Mouse (Mus musculus) lung, embryonic 15.5 days (tissue): ENCODE data around the gene Nectin1. TPM values are rescaled to one million over a fixed set of nuclear protein-coding genes. Genes with fewer than 3 reads are reported as not detected.

Experiments
- ATAC-seq: fragments of 200-750 bp; cut with Nextera tagmentation; 2 replicates; pipeline ENCODE4 v1.8.0; 2017; ENCODE audit warnings: moderate number of reproducible peaks, borderline replicate concordance; ENCODE audit not compliant: low FRiP score, low TSS enrichment; ENCODE audit errors: extremely low read depth
- H3K27ac ChIP-seq: fragments of 300-500 bp; sonication (generic); 2 replicates; pipeline ENCODE4 v1.5.1; 2015; ENCODE audit warnings: moderate library complexity, mild to moderate bottlenecking, inconsistent platforms
- H3K27me3 ChIP-seq: fragments of 300-500 bp; sonication (generic); 2 replicates; pipeline ENCODE4 v1.6.1; 2015; ENCODE audit warnings: inconsistent platforms
- H3K36me3 ChIP-seq: fragments of 300-500 bp; sonication (generic); 2 replicates; pipeline ENCODE4 v1.6.1; 2015; ENCODE audit warnings: inconsistent platforms
- H3K4me1 ChIP-seq: fragments of 300-500 bp; sonication (generic); 2 replicates; pipeline ENCODE4 v1.6.1; 2015; ENCODE audit warnings: inconsistent platforms
- H3K4me2 ChIP-seq: fragments of 300-500 bp; sonication (generic); 2 replicates; pipeline ENCODE4 v1.6.1; 2015; ENCODE audit warnings: inconsistent platforms, mild to moderate bottlenecking, moderate library complexity
- H3K4me3 ChIP-seq: fragments of 300-500 bp; sonication (generic); 2 replicates; pipeline ENCODE4 v1.5.1; 2015; ENCODE audit warnings: mild to moderate bottlenecking, inconsistent platforms
- H3K9ac ChIP-seq: fragments of 300-500 bp; sonication (generic); 2 replicates; pipeline ENCODE4 v1.6.1; 2015; ENCODE audit warnings: inconsistent platforms
- H3K9me3 ChIP-seq: fragments of 300-500 bp; sonication (generic); 2 replicates; pipeline ENCODE4 v1.6.1; 2016; ENCODE audit warnings: inconsistent platforms
- WGBS: fragments of 180-500 bp; shearing (Covaris S2); methylation state at CpG from one replicate; pipeline ENCODE4 v1.1.7; 2015; 5-methylcytosine and 5-hydroxymethylcytosine counted together
- polyA plus RNA-seq: library from polyadenylated mRNA; unstranded; fragments of >200 nt; fragmentation: Nextera tagmentation; extraction: Ambion mirVana; gene quantifications from 2 replicates; pipeline ENCODE4 v1.2.1, GENCODE M21; 2015

Gene Nectin1
- polyA plus RNA-seq, 1 experiment from 2014 or later: 5.5 TPM

- ATAC-seq: no peak
- no peaks in the 10 kb centered on the region for H3K36me3 ChIP-seq
- no peak overlapping the region for H3K27ac ChIP-seq
- H3K4me1 ChIP-seq: peaks cover 11% of the 10 kb centered on the region; the same call in 1 of the 2 replicates
- H3K9me3 ChIP-seq: no peaks in the 10 kb centered on the region
- H3K4me3 ChIP-seq: no peak overlapping the region
- no peaks in the 10 kb centered on the region for H3K27me3 ChIP-seq
- no peak overlapping the region for H3K4me2 ChIP-seq
- no peak overlapping the region for H3K9ac ChIP-seq
- WGBS: 54% methylated on average over 4 of the region's 4 CpGs
Observed at GRCm38 (mm10) chr9:43755464-43755863, 11.7 kb downstream of the Nectin1 start.

DNA sequence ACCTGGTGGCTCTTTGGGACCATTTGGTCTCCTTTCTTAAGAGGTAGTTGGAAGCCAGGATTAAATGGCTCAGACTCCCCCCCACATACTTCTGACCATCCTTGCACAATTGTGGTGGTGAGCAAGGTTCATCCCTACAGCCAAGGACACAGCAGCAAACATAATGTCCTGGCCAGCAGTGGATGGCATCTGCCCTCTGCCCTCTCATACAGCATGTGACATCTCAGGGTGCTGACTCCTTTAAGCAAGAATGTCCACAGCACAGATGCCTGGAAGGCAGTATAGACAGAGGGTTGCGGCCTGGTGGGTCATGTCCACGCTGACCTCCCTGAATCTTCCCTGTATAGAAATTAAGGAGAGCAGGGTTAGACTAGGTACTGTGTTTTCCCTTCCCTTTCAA is 12.1 kb downstream of the Nectin1 start:
- no peak for ATAC-seq
- peaks cover 11% of the 10 kb centered on the region; the same call in 1 of the 2 replicates for H3K4me1 ChIP-seq

GRCm38 (mm10) chr9:43757225-43757624 is 13.4 kb downstream of the Nectin1 start:
- Histone ChIP-seq H3K27me3 (no peaks in the 10 kb centered on the region), H3K9ac (no peak overlapping the region), H3K36me3 (no peaks in the 10 kb centered on the region), H3K4me3 (no peak overlapping the region), H3K9me3 (no peaks in the 10 kb centered on the region), H3K4me2 (no peak overlapping the region), H3K27ac (no peak overlapping the region), H3K4me1 (peaks cover 11% of the 10 kb centered on the region; the same call in 1 of the 2 replicates)
- no peak for ATAC-seq
- WGBS: 70% methylated on average over 10 of the region's 10 CpGs

More for the DNA sequence above, 12.1 kb downstream of the Nectin1 start:
- no peak overlapping the region for H3K4me3 ChIP-seq
- H3K9me3 ChIP-seq: no peaks in the 10 kb centered on the region
- 83% methylated on average over 2 of the region's 2 CpGs for WGBS
- no peaks in the 10 kb centered on the region for H3K27me3 ChIP-seq
- no peak overlapping the region for H3K9ac ChIP-seq
- no peak overlapping the region for H3K4me2 ChIP-seq
- H3K27ac ChIP-seq: no peak overlapping the region
- no peaks in the 10 kb centered on the region for H3K36me3 ChIP-seq

DNA sequence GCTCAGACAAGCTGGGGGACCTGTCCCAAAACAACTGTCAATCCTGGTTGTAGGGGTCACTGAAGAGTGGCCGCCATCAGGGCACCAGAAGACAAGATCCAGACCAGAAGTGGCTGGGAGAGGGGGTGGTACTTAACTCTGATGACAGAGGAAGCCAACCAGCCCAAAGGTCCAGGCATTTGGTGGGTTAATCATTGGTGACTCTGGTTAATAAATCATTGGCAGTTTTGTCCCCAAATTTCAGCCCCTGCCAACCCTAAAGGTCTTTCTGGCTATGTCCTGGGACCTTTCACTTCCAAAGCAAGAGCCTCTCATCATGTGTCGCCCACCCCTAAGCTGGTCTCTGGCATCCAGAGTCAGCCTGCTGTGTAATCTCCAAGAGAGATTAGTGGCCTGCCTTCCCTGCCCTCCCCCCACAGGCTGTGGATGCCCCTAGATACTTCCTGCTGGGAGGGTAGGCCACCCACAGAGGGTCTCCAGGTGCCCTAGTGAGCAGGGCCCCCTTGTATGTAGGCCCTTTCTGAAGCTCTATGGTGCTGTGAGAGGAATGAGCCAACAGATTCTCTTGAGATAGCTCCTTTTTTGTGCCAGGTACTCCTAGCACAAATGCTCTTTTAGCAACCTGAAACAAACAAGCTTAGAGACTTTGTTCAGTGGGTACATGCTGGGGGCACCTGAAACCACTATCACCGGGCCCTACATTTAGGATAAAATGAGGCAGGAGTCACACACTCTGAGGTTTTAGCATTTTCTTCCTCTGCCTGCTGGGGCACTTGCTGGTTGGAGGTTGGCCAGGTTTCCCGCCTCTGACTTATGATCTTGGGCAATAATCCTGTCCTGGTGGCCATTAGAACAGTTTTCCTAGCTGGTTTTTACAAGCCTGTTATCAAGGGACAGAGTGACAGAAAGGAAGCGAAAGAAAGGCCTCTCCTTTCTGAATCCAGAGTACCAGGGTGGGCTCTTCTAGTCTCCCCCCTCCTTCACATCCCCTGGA is 14.5 kb downstream of the Nectin1 start:
- no peaks in the 10 kb centered on the region for H3K36me3 ChIP-seq
- H3K4me1 ChIP-seq: peaks cover 11% of the 10 kb centered on the region; the same call in 1 of the 2 replicates
- no peaks in the 10 kb centered on the region for H3K9me3 ChIP-seq
- ATAC-seq: no peak
- H3K4me3 ChIP-seq: no peak overlapping the region
- H3K9ac ChIP-seq: no peak overlapping the region
- H3K4me2 ChIP-seq: no peak overlapping the region
- H3K27ac ChIP-seq: no peak overlapping the region
- 47% methylated on average over 5 of the region's 5 CpGs for WGBS
- H3K27me3 ChIP-seq: no peaks in the 10 kb centered on the region

GRCm38 (mm10) chr9:43760078-43760477 is 16.3 kb downstream of the Nectin1 start:
- Histone ChIP-seq H3K36me3 (no peaks in the 10 kb centered on the region), H3K9ac (no peak overlapping the region), H3K27me3 (no peaks in the 10 kb centered on the region), H3K27ac (no peak overlapping the region), H3K4me1 (peaks cover 11% of the 10 kb centered on the region; the same call in 1 of the 2 replicates), H3K4me2 (no peak overlapping the region), H3K4me3 (no peak overlapping the region), H3K9me3 (no peaks in the 10 kb centered on the region)
- no peak for ATAC-seq
- 72% methylated on average over 12 of the region's 12 CpGs for WGBS

DNA sequence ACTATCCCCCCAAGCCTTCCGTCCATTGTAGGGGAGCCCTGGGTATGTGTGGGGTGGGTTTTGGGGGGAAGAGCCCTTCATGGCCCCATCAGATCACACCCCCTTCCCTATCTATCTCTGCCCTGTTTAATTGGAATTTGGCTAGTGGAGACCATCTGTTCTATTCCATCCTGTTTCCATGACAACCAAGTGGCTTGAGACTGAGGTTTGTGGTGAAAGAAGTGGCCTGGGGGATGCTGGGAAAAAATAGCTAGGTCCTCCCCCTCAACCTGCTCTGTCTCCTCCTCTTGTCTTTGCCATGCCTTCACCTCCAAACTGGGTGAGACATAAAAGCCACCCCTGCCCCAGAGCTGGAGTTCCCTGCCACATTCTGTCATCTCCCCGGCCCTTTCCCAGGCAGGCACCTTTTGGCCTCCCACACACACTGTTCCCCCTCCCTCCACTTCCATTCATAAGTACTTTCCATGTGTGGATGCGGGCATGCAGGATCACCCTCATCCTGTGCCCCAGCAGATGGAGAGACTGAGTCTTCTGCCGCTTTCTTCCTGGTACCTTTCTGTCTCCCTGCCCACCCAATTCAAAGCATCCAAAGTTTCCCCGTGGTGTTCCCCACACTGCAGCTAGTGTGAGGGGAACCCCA is 17.5 kb downstream of the Nectin1 start:
- Histone ChIP-seq H3K36me3 (no peaks in the 10 kb centered on the region), H3K9me3 (no peaks in the 10 kb centered on the region), H3K9ac (no peak overlapping the region), H3K27me3 (no peaks in the 10 kb centered on the region), H3K27ac (no peak overlapping the region), H3K4me3 (no peak overlapping the region), H3K4me2 (no peak overlapping the region), H3K4me1 (peaks cover 11% of the 10 kb centered on the region; the same call in 1 of the 2 replicates)
- WGBS: 60% methylated on average over 5 of the region's 5 CpGs
- ATAC-seq: no peak

GRCm38 (mm10) chr9:43761941-43762340 is 18.2 kb downstream of the Nectin1 start:
- no peak for ATAC-seq
- H3K4me2 ChIP-seq: no peak overlapping the region
- H3K9me3 ChIP-seq: no peaks in the 10 kb centered on the region
- no peak overlapping the region for H3K27ac ChIP-seq
- H3K27me3 ChIP-seq: no peaks in the 10 kb centered on the region
- no peak overlapping the region for H3K4me3 ChIP-seq
- 84% methylated on average over 3 of the region's 3 CpGs for WGBS
- peaks cover 11% of the 10 kb centered on the region; the same call in 1 of the 2 replicates for H3K4me1 ChIP-seq
- no peaks in the 10 kb centered on the region for H3K36me3 ChIP-seq
- no peak overlapping the region for H3K9ac ChIP-seq

- Histone ChIP-seq H3K4me1 (no peaks in the 10 kb centered on the region), H3K9ac (no peak overlapping the region), H3K27me3 (no peaks in the 10 kb centered on the region), H3K4me3 (no peak overlapping the region), H3K4me2 (no peak overlapping the region), H3K9me3 (no peaks in the 10 kb centered on the region), H3K27ac (no peak overlapping the region), H3K36me3 (no peaks in the 10 kb centered on the region)
- 59% methylated on average over 14 of the region's 14 CpGs for WGBS
- no peak for ATAC-seq
Observed at GRCm38 (mm10) chr9:43765419-43766179, 21.8 kb downstream of the Nectin1 start.

DNA sequence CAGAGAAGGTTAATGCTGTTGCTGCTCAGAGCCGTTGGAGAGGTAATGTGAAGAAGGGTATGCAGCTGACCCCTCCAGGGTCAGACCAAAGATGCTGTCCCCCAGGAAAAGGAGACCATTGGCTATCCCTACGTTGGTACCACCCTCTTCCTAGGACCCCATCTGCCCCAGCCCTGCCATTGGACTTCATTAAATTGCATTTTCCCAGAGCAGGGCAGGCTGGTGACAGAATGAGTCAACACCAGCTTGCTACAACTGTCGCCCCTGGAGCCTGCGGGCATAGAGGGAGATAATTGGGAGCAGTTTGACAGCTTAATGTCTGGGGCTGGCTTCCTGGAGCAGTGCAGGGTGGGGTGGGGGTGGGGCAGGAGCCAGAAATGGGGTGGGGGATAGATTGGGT is 25.0 kb downstream of the Nectin1 start:
- no peak overlapping the region for H3K4me2 ChIP-seq
- H3K9me3 ChIP-seq: no peaks in the 10 kb centered on the region
- H3K4me3 ChIP-seq: no peak overlapping the region
- H3K27me3 ChIP-seq: no peaks in the 10 kb centered on the region
- ATAC-seq: no peak
- H3K36me3 ChIP-seq: no peaks in the 10 kb centered on the region
- H3K9ac ChIP-seq: no peak overlapping the region
- H3K4me1 ChIP-seq: no peaks in the 10 kb centered on the region
- no peak overlapping the region for H3K27ac ChIP-seq
- WGBS: 35% methylated on average over 4 of the region's 4 CpGs

DNA sequence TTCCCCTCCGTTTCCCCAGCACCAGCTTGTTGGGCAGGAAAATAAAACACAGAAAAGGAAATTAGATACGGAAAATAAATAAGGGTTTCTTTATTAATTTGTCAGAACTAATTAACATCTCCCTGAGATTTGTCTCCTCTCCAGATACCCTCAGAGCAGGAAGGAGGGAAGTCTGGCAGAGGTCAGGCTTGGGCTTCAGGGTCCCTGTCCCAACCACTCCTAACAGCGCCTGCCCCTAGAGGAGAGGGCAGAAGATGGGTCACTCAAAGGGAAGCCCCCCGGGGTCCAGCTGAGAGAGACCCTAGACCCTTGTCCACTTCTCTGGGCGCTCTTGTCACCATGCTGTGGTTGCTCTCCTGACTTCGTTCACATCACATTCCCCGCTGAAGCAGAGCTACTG is 25.4 kb downstream of the Nectin1 start:
- no peak overlapping the region for H3K4me2 ChIP-seq
- 77% methylated on average over 7 of the region's 7 CpGs for WGBS
- ATAC-seq: no peak
- H3K4me1 ChIP-seq: no peaks in the 10 kb centered on the region
- H3K9ac ChIP-seq: no peak overlapping the region
- H3K4me3 ChIP-seq: no peak overlapping the region
- H3K27ac ChIP-seq: no peak overlapping the region
- no peaks in the 10 kb centered on the region for H3K9me3 ChIP-seq
- no peaks in the 10 kb centered on the region for H3K27me3 ChIP-seq
- H3K36me3 ChIP-seq: no peaks in the 10 kb centered on the region

DNA sequence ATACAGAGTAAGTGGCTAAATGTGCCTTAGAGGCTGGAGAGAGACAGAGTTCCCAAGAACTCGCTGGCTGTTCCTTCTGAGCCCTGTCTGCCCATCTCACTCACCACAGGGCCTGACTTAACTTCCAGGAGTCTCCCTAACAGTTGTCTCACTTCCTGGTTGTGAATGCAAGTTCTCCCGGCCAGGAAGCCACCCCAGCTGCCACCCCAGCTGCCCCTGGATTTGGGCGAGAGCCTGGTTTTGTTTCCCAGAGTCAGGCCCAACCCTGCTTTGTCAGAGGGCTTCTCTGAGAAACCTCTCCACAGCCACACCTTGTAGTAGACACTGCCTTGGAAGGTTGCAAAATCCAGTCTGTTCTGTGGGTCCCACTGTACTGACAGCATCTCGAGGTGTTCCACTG is 26.2 kb downstream of the Nectin1 start:
- H3K4me3 ChIP-seq: no peak overlapping the region
- 77% methylated on average over 4 of the region's 4 CpGs for WGBS

More for the DNA sequence above, 26.2 kb downstream of the Nectin1 start:
- Histone ChIP-seq H3K4me2 (no peak overlapping the region), H3K27ac (no peak overlapping the region), H3K27me3 (no peaks in the 10 kb centered on the region), H3K9ac (no peak overlapping the region), H3K9me3 (no peaks in the 10 kb centered on the region), H3K4me1 (no peaks in the 10 kb centered on the region), H3K36me3 (no peaks in the 10 kb centered on the region)
- ATAC-seq: no peak
